Mouse (Mus musculus) kidney, adult 9 months (tissue): ENCODE data around the gene Slc22a14.
A peak's percentile ranks its signal among the peaks of the same experiment; 100 is the strongest.
"Not testable (repeated sequence)": the region's sequence is repeated elsewhere in the genome, so short reads cannot be mapped to it uniquely, and the experiment has no call there.

Experiments
- DNase-seq: peaks from one replicate; pipeline ENCODE4 v3.0.0; 2022

Gene Slc22a14

DNA sequence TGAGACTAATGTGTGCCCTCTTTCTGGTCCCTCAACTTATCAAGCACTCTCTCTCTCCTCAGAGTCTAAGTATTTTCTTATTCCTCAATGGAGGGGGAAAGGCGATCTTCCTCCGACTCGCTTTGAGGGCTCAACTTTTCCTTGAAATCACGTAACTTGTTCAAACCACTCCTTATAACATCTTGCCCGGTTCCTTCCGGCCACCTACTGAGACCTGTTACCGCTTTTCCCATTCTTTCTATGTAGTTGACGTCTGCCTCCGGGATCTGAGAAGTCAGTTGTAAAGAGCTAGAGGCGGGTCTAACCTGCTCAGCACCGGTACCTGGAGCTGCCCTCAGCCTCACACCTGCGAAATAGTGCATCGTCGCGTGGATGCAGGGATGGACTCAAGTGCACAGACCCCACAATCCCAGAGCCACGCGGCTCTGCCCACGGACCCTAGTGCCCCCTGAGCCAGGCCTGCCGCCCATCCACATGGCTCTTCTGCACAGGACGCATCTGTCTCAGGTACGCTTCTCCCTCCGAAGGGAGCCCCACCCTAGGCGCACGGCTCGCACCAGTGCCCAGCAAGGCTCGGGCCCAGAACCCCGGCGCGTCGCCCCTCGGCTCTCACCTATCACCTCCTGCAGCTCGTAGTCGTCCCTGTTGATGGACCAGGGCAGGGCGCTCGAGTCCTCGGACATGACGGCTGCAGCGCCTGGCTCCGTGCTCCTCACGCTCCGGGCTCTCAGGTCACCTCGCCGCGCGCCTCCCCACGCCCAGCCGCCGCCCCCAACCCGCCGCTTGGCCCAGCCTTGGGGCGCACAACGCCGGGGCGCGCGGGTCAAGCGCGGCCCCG is 43.7 kb downstream of the Slc22a14 start:
- DNase-seq, result no peak

DNA sequence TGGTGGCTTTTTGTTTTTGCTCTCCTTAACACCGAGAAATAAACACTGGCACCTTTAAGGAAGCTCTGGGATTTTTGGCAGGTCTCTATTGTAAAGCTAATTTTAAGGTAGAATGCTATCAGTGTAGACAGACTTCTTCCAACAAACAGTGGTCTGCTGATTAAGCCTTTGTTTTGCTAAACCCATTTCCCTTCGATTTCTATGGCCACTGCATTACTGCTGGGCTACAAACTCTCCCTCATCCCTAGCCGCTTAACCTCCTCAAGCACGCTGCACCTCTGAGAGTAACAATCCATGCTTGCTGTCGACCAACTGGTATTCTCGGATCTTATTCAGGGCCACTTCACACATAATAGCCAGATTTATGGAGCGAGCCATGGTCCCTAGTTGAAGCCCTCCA is 44.4 kb downstream of the Slc22a14 start:
- DNase-seq, result no peak

DNA sequence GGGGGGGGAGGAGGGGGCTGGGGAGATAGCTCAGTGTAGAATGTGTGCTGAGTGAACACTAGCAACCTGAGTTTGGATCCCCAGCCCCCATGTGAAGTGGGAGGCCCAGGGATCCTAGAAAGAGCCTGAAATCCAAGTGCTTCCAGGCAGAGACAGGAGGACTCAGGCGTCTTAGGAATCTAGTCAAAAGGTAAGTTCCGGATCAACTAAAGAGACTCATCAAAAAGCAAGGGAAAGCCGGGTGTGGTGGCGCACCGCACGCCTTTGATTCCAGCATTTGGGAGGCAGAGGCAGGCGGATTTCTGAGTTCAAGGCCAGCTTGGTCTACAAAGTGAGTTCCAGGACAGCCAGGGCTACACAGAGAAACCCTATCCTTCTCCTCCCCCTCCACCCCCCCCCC is 44.9 kb downstream of the Slc22a14 start:
- DNase-seq, result no peak

DNA sequence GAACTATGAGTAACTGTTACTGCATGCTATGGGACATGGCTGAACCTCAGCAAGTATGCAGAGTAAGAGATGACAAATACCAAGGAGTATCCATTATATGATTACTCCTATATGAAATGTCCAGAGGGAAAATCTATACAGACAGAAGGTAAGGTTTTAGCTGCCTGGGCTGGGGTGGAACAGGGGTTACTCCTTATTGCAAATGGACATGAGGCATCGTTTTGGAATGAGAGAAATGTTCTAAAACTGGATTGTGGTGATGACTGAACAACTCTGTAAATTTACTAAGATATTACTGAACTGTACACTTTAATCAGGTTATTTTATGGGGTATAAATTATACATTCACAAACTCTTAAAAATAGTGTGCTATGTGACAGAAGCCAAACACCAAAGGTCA is 46.5 kb downstream of the Slc22a14 start:
- DNase-seq, result no peak

DNA sequence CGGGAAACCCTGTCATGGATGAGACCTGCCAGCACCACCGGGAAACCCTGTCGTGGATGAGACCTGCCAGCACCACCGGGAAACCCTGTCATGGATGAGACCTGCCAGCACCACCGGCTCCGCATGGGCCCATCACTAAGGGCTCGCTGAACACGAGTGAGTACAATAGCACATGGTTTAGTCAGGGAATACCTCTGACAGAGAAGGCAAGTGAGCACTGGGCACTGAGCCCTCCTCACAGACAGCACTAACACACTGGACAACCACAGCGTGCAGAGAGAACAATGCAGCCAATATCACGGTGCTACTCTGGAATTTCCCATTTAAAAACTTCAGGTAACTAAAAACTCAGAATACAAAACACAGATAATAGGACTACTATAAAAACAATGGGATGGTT is 52.3 kb downstream of the Slc22a14 start:
- no peak for DNase-seq

DNA sequence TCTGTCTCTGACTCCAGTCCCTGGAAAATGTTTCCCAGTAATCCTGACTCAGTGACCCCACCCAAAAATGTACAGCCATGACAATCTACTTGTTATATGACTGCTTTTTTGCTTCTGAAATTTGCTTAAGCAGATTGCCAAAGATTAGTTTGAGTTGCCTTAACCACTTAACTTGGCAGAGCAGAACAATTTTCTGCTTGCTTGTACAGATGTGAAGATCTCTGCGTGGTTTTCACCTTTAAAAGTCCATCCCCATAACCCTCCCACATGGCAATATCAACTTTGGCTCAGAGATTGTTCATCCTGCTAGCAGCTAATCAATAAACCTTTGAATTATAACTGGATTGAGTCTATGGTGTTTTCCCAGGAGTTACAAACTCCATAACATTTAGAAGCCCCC is 56.3 kb downstream of the Slc22a14 start:
- no peak for DNase-seq

DNA sequence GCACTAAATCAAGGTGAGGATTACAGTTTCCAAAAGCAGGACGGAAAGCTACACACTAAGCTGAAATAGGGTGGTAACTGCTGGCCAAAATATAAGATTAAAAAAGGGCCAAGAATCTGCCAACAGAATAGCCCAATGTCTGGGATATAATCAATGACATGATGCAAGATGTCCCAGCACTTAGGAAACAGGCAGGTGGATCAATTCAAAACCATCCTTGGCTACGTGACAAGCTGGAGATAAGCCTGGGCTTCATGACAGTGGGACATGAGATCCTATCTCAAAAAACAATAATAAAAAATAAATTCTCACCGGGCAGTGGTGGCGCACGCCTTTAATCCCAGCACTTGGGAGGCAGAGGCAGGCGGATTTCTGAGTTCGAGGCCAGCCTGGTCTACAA is 59.5 kb downstream of the Slc22a14 start:
- DNase-seq, result no peak

DNA sequence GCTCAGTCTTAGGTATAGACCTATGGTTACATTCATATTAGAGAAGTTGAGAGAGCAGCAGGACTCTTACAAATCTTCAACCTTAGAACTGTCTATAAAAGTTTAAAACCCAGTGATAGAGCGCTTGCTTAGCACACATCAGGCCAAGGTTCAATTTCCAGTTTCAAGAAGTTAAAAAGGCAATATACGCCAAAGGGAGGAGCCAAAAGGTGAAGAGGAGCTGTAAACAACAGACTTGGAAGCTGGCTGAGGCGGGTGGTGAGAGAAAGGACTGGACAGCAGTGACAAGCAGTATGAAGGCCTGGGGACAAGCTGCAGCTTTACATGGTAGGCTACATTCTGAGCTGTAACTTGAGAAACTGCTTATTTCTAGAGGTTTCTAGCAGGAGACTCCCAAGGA is 66.8 kb downstream of the Slc22a14 start:
- DNase-seq, result peak; percentile 43

DNA sequence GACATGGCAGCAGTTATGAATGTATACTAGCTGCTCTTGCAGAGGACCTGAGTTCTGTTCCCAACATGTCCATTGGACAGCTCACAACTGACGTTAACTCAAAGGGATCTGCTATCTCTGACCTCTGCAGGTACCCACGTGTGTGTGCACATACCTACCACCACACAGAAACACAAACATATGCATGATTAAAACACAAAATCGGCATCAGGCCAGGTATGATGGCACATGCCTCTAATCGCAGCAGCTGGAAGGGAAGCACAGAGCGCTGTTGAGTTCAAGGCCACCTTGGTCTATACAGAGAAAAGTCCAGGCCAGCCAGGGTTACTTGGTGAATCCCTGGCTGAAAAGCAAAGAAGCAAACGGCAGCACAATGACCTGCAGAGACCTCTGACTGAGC is 67.7 kb downstream of the Slc22a14 start:
- peak; percentile 27 for DNase-seq

DNA sequence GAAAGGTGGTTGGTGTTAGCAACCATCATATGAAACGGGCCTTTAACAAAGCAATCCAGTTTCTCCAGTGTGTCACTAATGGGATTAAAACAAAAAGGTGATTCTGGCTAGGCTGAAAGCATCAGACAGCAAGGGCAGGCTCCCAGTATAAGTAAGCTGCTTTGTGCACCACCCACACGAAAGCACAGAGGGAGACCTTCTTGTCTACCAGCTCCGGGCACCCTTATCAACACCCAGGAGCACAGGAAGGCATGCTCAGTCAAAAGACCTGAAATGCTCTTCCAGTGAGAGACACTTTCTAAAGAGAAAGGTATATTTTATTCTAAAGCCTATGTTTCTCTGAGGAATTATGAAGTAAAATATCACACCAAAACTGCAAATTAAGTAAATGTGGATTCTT is 74.6 kb downstream of the Slc22a14 start:
- DNase-seq, result no peak

DNA sequence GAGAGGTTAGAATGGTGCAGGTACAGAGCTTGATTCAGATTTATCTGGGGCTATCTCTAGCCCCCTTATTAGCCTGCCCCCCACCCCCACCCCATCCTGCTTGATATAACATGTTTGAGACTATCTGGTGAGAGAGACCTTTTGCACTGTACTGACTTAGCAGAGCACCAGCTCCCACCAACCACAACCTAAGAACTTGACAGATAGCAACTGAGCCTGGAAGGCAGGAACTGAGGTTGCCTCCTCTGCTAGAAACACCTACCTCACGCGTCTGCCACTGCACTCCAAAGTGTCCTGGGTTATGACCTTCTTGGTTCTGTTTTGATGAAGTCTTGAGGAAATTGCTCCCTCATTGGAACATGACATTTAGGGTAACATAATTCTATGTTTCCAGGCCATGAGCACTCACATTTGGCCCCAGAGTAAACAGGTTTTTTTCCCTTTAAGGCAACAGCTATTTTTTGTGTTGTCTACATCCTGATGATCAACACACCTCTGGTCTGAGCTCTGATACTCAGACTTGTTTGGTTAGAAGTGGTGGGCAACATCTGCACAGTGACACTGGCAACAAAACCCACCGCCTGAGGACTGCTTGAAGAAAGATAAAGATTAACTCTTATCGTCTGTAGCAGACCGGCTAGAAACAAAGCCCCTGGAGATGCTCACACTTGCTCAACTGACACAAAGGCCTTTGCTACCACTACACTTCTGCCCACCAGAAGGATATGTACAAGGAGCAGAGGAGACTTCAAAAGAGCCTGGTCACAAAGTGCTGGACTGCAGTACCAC is 84.3 kb downstream of the Slc22a14 start:
- no peak for DNase-seq

DNA sequence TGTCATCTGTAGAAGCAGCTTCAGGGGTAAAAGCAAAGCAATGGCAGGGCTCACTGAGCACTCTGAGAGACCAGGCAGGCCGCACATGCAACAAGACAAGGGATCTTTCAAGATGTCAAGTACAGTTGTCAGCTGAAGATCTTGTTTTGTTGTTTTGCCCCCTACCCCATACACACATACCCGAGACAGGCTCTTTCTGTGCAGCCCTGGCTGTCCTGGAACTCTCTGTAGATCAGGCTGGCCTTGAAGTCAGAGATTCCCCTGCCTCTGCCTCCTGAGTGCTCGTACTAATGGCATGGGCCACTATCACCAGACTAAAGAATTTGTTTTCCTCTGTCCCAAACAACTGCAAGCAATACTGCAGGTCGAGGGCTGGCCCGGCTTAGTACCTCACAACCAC is 87.3 kb downstream of the Slc22a14 start:
- no peak for DNase-seq

DNA sequence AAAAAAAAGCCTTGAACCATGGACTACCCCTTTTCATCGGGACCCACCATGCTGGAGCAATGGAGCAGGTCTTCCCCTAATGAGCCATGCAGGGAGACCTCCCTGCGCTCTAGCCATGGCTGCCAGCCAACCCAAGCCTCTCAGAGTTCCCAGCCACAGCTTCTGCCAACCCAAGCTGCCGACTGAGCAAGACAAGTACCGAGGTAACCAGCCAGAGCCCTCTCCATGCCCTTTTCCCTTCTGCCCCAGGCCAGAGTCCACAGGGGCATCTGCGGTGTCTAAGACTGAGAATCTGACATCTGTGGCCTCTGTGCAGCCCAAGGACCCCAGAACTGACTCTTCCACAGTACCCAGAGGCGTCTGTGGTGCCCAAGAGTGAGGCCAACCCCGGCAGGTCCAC is 89.0 kb downstream of the Slc22a14 start:
- DNase-seq, result peak; percentile 90

DNA sequence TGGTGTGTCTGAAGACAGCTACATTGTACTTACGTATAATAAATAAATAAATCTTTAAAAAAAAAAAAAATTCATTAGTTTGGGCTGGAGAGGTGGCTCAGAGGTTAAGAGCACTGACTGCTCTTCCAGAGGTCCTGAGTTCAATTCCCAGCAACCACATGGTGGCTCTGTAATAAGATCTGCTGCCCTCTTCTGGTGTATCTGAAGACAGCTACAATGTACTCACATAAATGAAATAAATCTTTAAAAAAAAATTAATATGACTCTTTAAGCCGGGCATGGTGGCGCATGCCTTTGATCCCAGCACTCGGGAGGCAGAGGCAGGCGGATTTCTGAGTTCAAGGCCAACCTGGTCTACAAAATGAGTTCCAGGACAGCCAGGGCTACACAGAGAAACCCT is 90.5 kb downstream of the Slc22a14 start:
- DNase-seq, result peak; percentile 20

DNA sequence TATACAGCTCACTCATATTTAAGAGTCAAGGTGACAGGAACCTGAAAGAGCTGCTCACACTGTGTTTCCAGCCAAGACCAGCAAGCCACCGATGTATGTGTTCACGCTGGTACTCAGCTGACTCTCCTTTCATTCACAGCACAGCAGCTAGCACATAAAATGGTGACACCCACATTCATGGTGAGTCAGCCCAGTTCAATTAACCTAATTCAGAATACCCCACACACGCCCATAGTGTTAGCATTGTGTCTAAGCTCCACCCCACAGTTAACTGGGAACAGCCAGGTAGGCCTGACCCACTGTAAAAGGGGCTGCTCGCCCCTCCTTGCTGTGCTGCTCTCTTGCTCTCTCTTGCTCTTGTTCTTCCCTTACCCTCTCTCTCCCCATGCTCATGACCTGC is 93.9 kb downstream of the Slc22a14 start:
- no peak for DNase-seq

DNA sequence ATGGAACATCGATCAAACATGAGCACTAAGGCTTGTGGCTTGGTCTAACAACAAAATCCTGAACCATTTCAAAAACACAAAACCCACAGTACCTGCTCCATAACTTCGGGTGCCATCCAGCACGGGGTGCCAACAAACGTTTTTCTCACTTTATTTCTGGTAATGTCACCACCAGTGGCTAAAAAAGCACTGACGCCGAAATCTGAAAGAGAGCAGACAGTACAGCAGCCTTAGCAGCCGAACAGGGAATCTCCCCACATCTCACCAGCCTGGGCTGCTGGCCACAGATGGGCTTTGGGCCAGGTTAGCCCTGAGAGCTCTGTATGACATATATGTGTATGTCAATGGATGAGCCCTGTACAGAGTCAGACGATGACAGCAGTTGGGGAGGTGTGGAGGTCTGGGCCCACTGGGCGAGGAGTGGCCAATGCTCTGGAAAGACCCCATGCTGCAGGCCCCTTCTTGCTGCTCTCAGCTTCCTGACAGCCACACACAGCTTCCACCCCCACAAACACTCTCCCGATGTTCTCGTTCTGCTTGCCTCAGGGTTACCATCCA is 96.7 kb downstream of the Slc22a14 start:
- DNase-seq, result no peak

DNA sequence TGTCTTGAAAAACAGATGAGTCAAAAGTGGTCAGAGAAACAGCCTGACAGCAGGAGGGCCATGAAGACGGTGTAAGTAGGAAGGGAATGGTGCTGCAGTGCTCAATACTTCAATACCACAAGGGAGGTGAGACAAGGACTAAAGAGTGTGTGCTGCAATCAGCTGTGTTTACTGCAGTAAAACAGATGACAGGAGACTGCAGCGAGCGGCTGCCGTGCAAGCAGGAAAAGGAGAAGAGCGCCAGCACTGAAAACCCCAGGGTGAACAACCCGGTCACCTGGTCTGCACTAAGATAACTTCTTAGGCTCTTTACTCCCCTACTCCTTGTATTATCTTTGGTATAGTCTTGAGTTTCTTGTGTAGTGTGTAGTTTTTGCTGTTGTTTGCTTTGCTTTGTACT is 97.2 kb downstream of the Slc22a14 start:
- DNase-seq, result no peak

DNA sequence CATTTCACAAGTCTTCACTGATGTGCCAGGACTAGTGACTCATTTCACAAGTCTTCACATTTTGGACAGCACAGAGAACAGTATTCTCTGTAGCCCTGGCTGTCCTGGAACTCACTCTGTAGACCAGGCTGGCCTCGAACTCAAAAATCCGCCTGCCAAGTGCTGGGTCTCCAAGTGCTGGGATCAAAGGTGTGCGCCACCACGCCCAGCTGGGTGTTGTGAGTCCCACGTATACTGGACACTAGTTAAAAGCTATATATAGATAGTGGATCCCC is 99.3 kb downstream of the Slc22a14 start:
- DNase-seq, result not testable (repeated sequence)

DNA sequence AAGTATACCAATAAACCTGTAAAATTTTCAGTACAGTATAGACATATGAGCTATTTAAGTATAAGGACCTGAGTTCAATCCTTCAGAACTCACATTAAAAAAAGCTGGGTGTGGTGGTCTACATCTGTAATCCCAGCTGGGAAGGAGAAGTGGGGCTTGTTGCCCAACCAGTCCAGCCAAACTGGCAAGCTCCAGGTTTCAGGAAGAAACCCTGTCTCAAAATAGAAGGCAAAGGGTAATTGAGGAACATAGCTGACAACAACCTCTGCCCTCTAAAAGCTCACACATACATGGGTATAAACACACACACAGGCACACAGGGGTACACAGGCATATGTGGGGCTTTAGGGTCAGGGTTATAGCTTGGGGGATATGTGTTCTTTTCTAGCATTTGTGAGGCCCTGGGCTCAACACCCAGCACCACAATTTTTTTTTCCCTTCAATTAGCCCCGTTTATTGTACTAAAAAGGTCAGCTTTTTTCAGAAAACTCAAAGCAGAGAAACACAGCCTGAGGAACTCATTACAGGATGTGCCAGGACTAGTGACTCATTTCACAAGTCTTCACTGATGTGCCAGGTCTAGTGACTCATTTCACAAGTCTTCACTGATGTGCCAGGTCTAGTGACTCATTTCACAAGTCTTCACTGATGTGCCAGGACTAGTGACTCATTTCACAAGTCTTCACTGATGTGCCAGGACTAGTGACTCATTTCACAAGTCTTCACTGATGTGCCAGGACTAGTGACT is 99.8 kb downstream of the Slc22a14 start:
- DNase-seq, result not testable (repeated sequence)

DNA sequence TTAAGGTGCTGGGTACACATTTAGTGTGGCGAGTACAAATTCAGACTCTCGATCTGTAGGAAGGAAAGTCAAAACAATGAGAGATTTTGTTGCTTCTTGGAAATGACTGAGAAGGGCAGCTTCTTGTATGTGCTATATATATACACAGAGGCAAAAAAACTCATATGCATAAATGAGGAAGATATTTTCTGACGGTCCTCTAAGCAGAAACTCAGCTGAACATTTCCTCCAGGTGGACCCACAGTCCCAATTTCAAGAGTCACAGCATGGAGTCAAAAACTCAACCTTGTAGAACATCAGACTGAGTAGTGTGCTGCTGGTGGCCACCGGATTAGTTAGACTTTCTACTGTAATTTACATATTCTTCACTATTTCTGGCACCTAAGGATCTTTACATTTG is 102.3 kb downstream of the Slc22a14 start:
- DNase-seq, result no peak

DNA sequence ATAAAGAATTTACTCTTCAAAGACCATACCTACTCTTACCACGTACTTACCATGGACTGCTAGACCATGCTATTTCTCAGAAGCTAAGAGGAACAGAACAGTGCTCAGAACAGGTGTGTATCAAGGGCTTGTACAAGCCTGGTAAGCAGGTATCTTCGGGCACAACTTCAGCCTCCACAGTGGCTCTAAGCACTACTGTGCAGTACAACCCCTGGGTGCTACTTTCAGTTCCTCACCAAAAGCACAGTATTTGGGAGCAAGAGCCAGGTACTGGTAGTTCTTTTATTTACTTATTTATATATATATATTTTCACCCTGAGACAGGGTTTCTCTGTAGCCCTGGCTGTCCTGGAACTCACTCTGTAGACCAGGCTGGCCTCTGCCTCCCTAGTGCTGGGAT is 104.5 kb downstream of the Slc22a14 start:
- no peak for DNase-seq

DNA sequence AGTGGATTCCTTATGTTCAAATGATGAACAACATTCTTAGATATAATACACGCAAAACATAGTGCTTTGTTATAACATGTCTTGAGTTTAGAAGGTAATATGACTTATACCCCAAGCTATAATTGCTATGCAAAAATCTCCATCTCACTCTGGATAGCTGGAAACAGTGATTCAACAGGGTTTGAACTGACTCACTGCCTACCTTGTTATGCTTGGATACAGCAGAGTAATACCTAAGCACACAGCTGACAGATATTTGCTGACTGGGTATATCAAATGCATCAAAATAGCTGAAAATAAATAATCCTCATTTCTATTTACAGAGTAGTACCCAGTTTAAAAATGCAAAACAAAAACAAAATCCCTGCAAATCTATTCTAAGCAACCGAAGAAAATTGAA is 106.6 kb downstream of the Slc22a14 start:
- DNase-seq, result no peak

DNA sequence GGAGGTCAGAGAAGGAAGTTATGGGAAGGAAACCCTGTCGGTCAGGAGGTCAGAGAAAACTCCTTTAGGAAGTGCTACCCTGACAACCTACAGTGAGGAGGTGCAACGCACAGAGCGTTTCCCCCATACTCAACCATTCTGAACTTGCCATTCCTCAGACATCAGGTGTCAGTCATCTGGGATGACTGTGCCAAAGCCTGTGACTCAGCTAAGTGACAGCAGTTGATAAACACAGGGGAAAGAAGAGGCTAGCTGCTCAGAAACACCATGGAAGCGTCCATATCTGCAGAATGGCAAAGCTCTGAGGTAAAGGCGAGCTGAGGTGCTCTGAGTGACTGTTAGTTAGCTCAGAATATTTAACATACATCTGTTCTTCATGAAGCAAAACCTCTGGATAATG is 107.2 kb downstream of the Slc22a14 start:
- no peak for DNase-seq

DNA sequence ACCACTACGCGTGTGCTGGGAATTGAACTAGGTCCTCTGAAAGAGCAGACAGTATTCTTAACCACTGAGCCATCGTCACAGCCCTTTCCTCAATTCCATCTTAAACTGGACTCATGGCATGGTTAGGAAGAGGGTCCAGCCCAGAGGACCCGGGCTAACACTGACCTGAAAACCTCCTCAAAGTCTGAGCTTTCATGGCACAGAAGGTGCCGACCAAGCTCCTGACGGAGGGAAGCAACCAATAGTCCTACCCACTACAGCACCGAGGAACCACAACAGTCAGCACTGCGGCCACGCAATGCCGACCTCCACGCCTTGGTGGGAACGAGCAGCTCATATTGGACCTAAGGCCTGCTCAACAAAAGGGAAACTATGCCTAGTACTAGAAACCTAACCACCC is 109.2 kb downstream of the Slc22a14 start:
- no peak for DNase-seq
